Mouse (Mus musculus): ENCODE measurements around the gene Neurl2. TPM values are rescaled to one million over a fixed set of nuclear protein-coding genes. Genes with fewer than 3 reads are reported as not detected.

The Neurl2 gene
- polyA plus RNA-seq, 1 experiment from 2014 or later: 50.6 TPM

DNA sequence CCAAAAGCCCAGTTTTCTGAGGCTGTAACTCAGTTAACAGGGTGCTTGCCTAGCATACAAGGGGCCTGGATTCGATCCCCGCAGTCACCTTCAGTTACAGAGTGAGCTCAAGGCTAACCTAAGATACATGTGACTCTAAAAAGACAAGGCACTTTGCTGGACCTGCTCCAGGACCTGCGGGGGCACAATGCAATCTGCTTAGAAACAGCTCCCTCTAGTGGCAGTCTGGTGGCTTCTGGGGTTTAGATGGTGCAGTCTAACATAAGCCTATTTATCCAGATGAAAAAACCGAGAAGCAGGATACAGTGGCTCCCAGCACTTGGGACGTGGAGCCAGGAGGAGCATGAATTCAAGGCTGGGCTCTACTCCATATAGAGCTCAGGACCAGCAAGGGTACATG lies 39.0 kb downstream of the Neurl2 start:
- Histone ChIP-seq H3K4me2 (ENCODE audit: low read depth, low read length) (no peak overlapping the region), H3K27me3 (ENCODE audit: control insufficient read depth, insufficient read depth, low read length) (no peaks in the 10 kb centered on the region), H3K4me3 (ENCODE audit: low read length) (no peak overlapping the region), H3K4me1 (ENCODE audit: control insufficient read depth, insufficient read depth, low read length) (peaks cover 11% of the 10 kb centered on the region), H3K36me3 (ENCODE audit: control insufficient read depth, insufficient read depth) (peaks cover 22% of the 10 kb centered on the region), H3K27ac (ENCODE audit: low read length) (peak overlapping the region; percentile 80), H3K9ac (ENCODE audit: low read length) (no peak overlapping the region), H3K9me3 (replicated peaks; ENCODE audit: control insufficient read depth, low read length) (no peaks in the 10 kb centered on the region)
- WGBS: 24% methylated on average over 5 of the region's 5 CpGs
- ATAC-seq (replicated peaks; ENCODE audit: extremely low read depth, insufficient read depth, low FRiP score): peak; percentile 64

DNA sequence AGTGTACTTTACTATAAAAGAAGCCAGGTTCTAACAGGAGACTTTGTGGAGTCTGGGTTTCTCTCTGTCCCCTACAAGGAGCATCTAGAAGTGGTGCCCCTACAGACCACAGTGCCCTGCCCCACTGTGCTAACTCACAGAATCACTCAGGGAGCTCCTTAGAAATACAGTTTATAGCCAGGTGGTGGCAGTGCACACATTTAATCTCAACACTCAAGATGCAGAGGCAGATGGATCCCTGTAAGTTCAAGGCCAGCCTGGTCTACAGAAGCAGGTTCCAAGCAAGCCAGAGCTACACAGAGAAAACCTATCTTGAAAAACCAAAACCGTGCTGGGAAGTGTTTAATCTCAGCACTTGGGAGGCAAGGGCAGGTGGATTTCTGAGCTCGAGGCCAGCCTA lies 39.5 kb downstream of the Neurl2 start:
- 78% methylated on average over 2 of the region's 2 CpGs for WGBS
- peak overlapping the region; percentile 80 for H3K27ac ChIP-seq (ENCODE audit: low read length)
- H3K27me3 ChIP-seq (ENCODE audit: control insufficient read depth, insufficient read depth, low read length): no peaks in the 10 kb centered on the region
- no peak overlapping the region for H3K4me3 ChIP-seq (ENCODE audit: low read length)
- no peaks in the 10 kb centered on the region for H3K9me3 ChIP-seq (replicated peaks; ENCODE audit: control insufficient read depth, low read length)
- H3K9ac ChIP-seq (ENCODE audit: low read length): peak overlapping the region; percentile 38; the same call in 1 of the 2 replicates
- ATAC-seq (replicated peaks; ENCODE audit: extremely low read depth, insufficient read depth, low FRiP score): no peak
- H3K4me2 ChIP-seq (ENCODE audit: low read depth, low read length): no peak overlapping the region
- H3K36me3 ChIP-seq (ENCODE audit: control insufficient read depth, insufficient read depth): peaks cover 18% of the 10 kb centered on the region
- H3K4me1 ChIP-seq (ENCODE audit: control insufficient read depth, insufficient read depth, low read length): peaks cover 12% of the 10 kb centered on the region

DNA sequence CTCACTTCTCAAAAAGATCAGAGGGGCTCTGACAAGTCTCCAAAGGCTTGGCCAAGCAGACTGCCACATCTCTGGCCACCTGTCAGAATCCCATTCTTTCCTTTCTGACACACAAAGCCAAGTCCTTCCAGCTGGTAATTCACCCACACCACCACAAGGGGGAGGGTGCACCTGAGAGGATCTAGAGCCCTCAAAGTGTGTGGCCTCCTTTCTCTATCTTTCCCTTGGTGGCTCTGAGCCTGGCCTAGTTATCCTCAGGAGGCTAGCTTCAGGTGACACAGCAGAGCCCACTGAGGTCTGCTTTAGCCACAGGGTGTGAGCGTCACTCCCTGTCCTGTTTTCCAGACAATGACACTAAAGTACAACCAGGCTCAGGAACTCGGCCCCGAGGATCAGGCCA lies 40.0 kb downstream of the Neurl2 start:
- Histone ChIP-seq H3K9ac (ENCODE audit: low read length) (peak overlapping the region; percentile 38; the same call in 1 of the 2 replicates), H3K9me3 (replicated peaks; ENCODE audit: control insufficient read depth, low read length) (no peaks in the 10 kb centered on the region), H3K27me3 (ENCODE audit: control insufficient read depth, insufficient read depth, low read length) (no peaks in the 10 kb centered on the region), H3K4me2 (ENCODE audit: low read depth, low read length) (no peak overlapping the region), H3K4me1 (ENCODE audit: control insufficient read depth, insufficient read depth, low read length) (peaks cover 17% of the 10 kb centered on the region), H3K27ac (ENCODE audit: low read length) (peak overlapping the region; percentile 80), H3K36me3 (ENCODE audit: control insufficient read depth, insufficient read depth) (peaks cover 20% of the 10 kb centered on the region), H3K4me3 (ENCODE audit: low read length) (no peak overlapping the region)
- 42% methylated on average over 3 of the region's 3 CpGs for WGBS
- peak; percentile 50 for ATAC-seq (replicated peaks; ENCODE audit: extremely low read depth, insufficient read depth, low FRiP score)

DNA sequence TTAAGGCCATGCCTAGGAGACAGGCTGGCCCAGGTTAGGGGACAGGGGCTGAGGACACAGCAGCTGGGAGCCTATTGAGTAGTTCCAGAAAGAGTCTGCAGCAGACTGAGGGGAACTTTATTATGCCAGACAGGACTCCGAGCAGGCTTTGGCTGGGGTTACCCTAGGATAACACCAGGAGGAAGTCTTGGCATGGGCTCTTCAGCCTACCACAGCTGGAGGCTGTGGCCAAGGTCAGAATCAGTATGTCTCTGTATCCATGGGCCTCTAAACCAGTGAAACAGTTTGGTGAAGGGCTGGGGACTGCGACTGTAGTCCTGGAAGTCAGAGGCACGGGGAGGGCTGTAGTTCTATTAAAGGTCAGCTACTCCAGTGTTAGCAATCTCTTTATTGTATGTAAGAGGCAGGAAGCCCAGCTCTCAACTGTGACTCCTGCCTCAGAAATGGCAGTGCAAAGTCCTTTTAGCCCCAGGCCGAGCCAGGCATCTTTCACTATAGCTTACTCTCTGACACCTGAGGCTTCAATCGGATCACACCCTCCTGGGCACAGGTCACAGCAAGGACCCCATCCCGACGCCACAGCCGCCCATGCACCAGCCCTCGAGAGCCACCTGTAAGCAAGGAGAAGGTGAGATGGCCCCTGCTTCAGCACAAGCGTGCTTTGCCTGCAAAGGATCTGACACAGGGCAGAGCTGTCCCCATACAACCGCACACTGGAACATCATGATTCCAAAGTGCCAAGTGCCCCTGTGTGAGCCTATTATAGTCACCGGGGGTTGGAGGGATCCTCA lies 40.7 kb downstream of the Neurl2 start:
- Histone ChIP-seq H3K4me3 (ENCODE audit: low read length) (no peak overlapping the region), H3K27me3 (ENCODE audit: control insufficient read depth, insufficient read depth, low read length) (no peaks in the 10 kb centered on the region), H3K9ac (ENCODE audit: low read length) (peak overlapping the region; percentile 7; the same call in 1 of the 2 replicates), H3K9me3 (replicated peaks; ENCODE audit: control insufficient read depth, low read length) (no peaks in the 10 kb centered on the region), H3K4me1 (ENCODE audit: control insufficient read depth, insufficient read depth, low read length) (peaks cover 22% of the 10 kb centered on the region), H3K27ac (ENCODE audit: low read length) (peak overlapping the region; percentile 80), H3K4me2 (ENCODE audit: low read depth, low read length) (no peak overlapping the region), H3K36me3 (ENCODE audit: control insufficient read depth, insufficient read depth) (peaks cover 20% of the 10 kb centered on the region)
- 86% methylated on average over 12 of the region's 12 CpGs for WGBS
- ATAC-seq (replicated peaks; ENCODE audit: extremely low read depth, insufficient read depth, low FRiP score): no peak

DNA sequence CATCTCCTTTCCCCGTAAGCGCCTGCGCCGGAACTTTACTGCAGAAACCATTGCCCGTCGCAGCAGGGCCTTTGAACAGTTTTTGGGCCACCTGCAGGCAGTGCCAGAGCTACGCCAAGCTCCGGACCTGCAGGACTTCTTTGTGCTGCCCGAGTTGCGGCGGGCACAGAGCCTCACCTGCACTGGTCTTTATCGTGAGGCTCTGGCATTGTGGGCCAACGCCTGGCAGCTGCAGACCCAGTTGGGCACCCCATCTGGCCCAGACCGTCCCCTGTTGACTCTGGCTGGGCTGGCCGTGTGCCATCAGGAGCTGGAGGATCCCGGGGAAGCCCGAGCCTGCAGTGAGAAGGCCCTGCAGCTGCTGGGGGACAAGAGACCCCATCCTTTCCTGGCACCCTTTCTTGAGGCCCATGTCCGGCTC lies 41.4 kb downstream of the Neurl2 start:
- no peak overlapping the region for H3K27ac ChIP-seq (ENCODE audit: low read length)
- WGBS: 87% methylated on average over 18 of the region's 18 CpGs
- peaks cover 28% of the 10 kb centered on the region for H3K4me1 ChIP-seq (ENCODE audit: control insufficient read depth, insufficient read depth, low read length)
- no peak overlapping the region for H3K9ac ChIP-seq (ENCODE audit: low read length)
- ATAC-seq (replicated peaks; ENCODE audit: extremely low read depth, insufficient read depth, low FRiP score): no peak
- H3K36me3 ChIP-seq (ENCODE audit: control insufficient read depth, insufficient read depth): peaks cover 17% of the 10 kb centered on the region
- no peaks in the 10 kb centered on the region for H3K27me3 ChIP-seq (ENCODE audit: control insufficient read depth, insufficient read depth, low read length)
- H3K4me2 ChIP-seq (ENCODE audit: low read depth, low read length): no peak overlapping the region
- H3K4me3 ChIP-seq (ENCODE audit: low read length): no peak overlapping the region
- no peaks in the 10 kb centered on the region for H3K9me3 ChIP-seq (replicated peaks; ENCODE audit: control insufficient read depth, low read length)

DNA sequence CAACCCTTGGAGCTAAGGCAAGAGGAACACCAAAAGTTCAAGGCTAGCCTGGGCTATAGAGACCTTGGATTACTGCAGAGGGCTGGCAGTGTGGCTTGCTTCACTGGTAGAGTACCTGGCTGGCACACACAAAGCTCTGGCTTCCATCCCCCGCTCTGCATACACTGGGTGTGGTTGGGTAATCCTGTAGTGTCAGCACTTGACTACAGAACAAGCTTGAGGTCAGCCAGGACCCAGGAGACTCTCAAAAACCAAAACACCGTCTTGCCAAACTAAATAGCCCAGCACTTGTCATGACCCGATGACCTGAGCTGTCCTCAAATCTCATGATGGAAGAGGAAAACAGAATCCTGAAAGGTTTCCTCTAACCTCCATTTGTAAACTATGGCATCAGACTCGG lies 42.8 kb downstream of the Neurl2 start:
- ATAC-seq (replicated peaks; ENCODE audit: extremely low read depth, insufficient read depth, low FRiP score): no peak
- H3K9me3 ChIP-seq (replicated peaks; ENCODE audit: control insufficient read depth, low read length): no peaks in the 10 kb centered on the region
- peaks cover 32% of the 10 kb centered on the region for H3K4me1 ChIP-seq (ENCODE audit: control insufficient read depth, insufficient read depth, low read length)
- no peak overlapping the region for H3K27ac ChIP-seq (ENCODE audit: low read length)
- no peak overlapping the region for H3K9ac ChIP-seq (ENCODE audit: low read length)
- H3K27me3 ChIP-seq (ENCODE audit: control insufficient read depth, insufficient read depth, low read length): no peaks in the 10 kb centered on the region
- H3K36me3 ChIP-seq (ENCODE audit: control insufficient read depth, insufficient read depth): peaks cover 16% of the 10 kb centered on the region
- H3K4me2 ChIP-seq (ENCODE audit: low read depth, low read length): no peak overlapping the region
- 67% methylated on average over 4 of the region's 4 CpGs for WGBS
- no peak overlapping the region for H3K4me3 ChIP-seq (ENCODE audit: low read length)

DNA sequence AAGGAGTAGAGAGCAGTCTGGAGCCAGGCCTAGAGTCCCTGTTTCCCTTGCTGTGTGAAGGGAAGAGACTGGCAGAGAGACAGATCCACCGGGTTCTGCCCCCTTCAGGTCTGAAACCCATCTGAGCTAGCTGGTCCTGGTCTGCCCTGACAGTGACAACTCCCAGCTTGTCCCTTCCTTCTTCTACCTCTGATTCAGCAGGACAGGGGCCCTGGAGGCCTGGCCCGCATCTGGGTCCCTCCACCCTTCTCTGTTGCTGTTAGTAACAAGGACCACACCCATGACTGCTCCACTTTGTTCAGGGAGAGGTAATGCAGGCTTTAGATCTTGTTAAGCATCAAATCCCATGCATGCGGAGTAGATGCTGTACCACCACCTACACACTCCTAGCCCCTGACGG lies 44.8 kb downstream of the Neurl2 start:
- Histone ChIP-seq H3K27me3 (ENCODE audit: control insufficient read depth, insufficient read depth, low read length) (no peaks in the 10 kb centered on the region), H3K36me3 (ENCODE audit: control insufficient read depth, insufficient read depth) (peaks cover 15% of the 10 kb centered on the region), H3K9ac (ENCODE audit: low read length) (peak overlapping the region; percentile 3; the same call in 1 of the 2 replicates), H3K4me2 (ENCODE audit: low read depth, low read length) (no peak overlapping the region), H3K4me1 (ENCODE audit: control insufficient read depth, insufficient read depth, low read length) (peaks cover 32% of the 10 kb centered on the region), H3K27ac (ENCODE audit: low read length) (no peak overlapping the region), H3K9me3 (replicated peaks; ENCODE audit: control insufficient read depth, low read length) (no peaks in the 10 kb centered on the region), H3K4me3 (ENCODE audit: low read length) (no peak overlapping the region)
- no peak for ATAC-seq (replicated peaks; ENCODE audit: extremely low read depth, insufficient read depth, low FRiP score)
- WGBS: 59% methylated on average over 4 of the region's 4 CpGs

DNA sequence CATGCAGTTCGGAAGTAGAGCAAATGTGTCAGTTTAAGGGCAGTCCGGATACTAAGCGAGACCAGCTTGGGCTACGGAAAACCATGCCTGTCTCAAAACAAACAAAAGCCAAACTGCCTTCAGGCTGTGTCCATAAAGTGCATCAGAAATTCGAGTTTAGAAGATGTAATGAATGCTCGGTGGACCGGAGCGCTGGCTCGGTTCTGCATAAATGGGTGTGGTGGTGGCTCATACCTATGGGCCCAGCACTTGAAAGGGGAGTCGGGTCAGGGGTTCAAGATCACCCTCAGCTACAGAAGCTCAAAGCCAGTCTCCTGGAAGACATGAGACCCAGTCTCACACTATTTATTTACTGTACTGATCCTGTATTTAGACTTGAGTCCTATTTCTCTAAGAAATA lies 45.5 kb downstream of the Neurl2 start:
- Histone ChIP-seq H3K27ac (ENCODE audit: low read length) (no peak overlapping the region), H3K9ac (ENCODE audit: low read length) (no peak overlapping the region), H3K27me3 (ENCODE audit: control insufficient read depth, insufficient read depth, low read length) (no peaks in the 10 kb centered on the region), H3K4me1 (ENCODE audit: control insufficient read depth, insufficient read depth, low read length) (peaks cover 26% of the 10 kb centered on the region), H3K9me3 (replicated peaks; ENCODE audit: control insufficient read depth, low read length) (no peaks in the 10 kb centered on the region), H3K36me3 (ENCODE audit: control insufficient read depth, insufficient read depth) (peaks cover 10% of the 10 kb centered on the region), H3K4me3 (ENCODE audit: low read length) (no peak overlapping the region), H3K4me2 (ENCODE audit: low read depth, low read length) (peak overlapping the region; percentile 73)
- ATAC-seq (replicated peaks; ENCODE audit: extremely low read depth, insufficient read depth, low FRiP score): no peak
- WGBS: 80% methylated on average over 10 of the region's 10 CpGs

DNA sequence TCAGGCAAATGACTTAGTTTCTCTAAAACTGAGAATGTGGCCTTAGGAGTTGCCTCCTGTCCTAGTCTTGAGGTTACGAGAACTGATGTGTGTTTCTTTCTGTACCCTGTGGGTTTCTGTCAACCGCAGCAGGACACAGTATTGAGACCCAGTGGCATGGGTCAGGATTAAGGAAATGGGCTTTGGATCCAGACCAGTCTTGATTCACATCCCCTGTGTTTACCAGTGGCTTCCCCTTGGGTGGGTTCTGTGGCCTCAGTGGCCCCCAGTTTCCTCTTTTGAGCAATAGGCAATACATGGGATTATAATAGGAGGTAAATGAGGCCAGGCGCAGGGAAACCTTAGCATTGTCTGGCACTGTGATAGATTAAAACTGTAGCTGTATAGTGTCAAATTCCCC lies 46.2 kb downstream of the Neurl2 start:
- Histone ChIP-seq H3K27ac (ENCODE audit: low read length) (peak overlapping the region; percentile 96), H3K9ac (ENCODE audit: low read length) (peak overlapping the region; percentile 90), H3K4me1 (ENCODE audit: control insufficient read depth, insufficient read depth, low read length) (peaks cover 26% of the 10 kb centered on the region), H3K9me3 (replicated peaks; ENCODE audit: control insufficient read depth, low read length) (no peaks in the 10 kb centered on the region), H3K27me3 (ENCODE audit: control insufficient read depth, insufficient read depth, low read length) (no peaks in the 10 kb centered on the region), H3K36me3 (ENCODE audit: control insufficient read depth, insufficient read depth) (peaks cover 3% of the 10 kb centered on the region; the same call in 1 of the 2 replicates), H3K4me2 (ENCODE audit: low read depth, low read length) (peak overlapping the region; percentile 73), H3K4me3 (ENCODE audit: low read length) (peak overlapping the region; percentile 73)
- ATAC-seq (replicated peaks; ENCODE audit: extremely low read depth, insufficient read depth, low FRiP score): no peak
- 65% methylated on average over 3 of the region's 3 CpGs for WGBS

Measured in heart, embryonic 16.5 days (tissue).